Mouse (Mus musculus) lung, embryonic 15.5 days (tissue): ENCODE results near the gene Stk38l. TPM values are rescaled to one million over a fixed set of nuclear protein-coding genes. Genes with fewer than 3 reads are reported as not detected.

Source experiments
- ATAC-seq: fragments of 200-750 bp; cut with Nextera tagmentation; 2 replicates; pipeline ENCODE4 v1.8.0; 2017; ENCODE audit warnings: moderate number of reproducible peaks, borderline replicate concordance; ENCODE audit not compliant: low FRiP score, low TSS enrichment; ENCODE audit errors: extremely low read depth
- H3K27ac ChIP-seq: fragments of 300-500 bp; sonication (generic); 2 replicates; pipeline ENCODE4 v1.5.1; 2015; ENCODE audit warnings: moderate library complexity, mild to moderate bottlenecking, inconsistent platforms
- H3K27me3 ChIP-seq: fragments of 300-500 bp; sonication (generic); 2 replicates; pipeline ENCODE4 v1.6.1; 2015; ENCODE audit warnings: inconsistent platforms
- H3K36me3 ChIP-seq: fragments of 300-500 bp; sonication (generic); 2 replicates; pipeline ENCODE4 v1.6.1; 2015; ENCODE audit warnings: inconsistent platforms
- H3K4me1 ChIP-seq: fragments of 300-500 bp; sonication (generic); 2 replicates; pipeline ENCODE4 v1.6.1; 2015; ENCODE audit warnings: inconsistent platforms
- H3K4me2 ChIP-seq: fragments of 300-500 bp; sonication (generic); 2 replicates; pipeline ENCODE4 v1.6.1; 2015; ENCODE audit warnings: inconsistent platforms, mild to moderate bottlenecking, moderate library complexity
- H3K4me3 ChIP-seq: fragments of 300-500 bp; sonication (generic); 2 replicates; pipeline ENCODE4 v1.5.1; 2015; ENCODE audit warnings: mild to moderate bottlenecking, inconsistent platforms
- H3K9ac ChIP-seq: fragments of 300-500 bp; sonication (generic); 2 replicates; pipeline ENCODE4 v1.6.1; 2015; ENCODE audit warnings: inconsistent platforms
- H3K9me3 ChIP-seq: fragments of 300-500 bp; sonication (generic); 2 replicates; pipeline ENCODE4 v1.6.1; 2016; ENCODE audit warnings: inconsistent platforms
- WGBS: fragments of 180-500 bp; shearing (Covaris S2); methylation state at CpG from one replicate; pipeline ENCODE4 v1.1.7; 2015; 5-methylcytosine and 5-hydroxymethylcytosine counted together
- polyA plus RNA-seq: library from polyadenylated mRNA; unstranded; fragments of >200 nt; fragmentation: Nextera tagmentation; extraction: Ambion mirVana; gene quantifications from 2 replicates; pipeline ENCODE4 v1.2.1, GENCODE M21; 2015

Stk38l gene
- polyA plus RNA-seq, 1 experiment from 2014 or later: 14.8 TPM

GRCm38 (mm10) chr6:146776610-146777389, 52.0 kb downstream of the Stk38l start:
- Histone ChIP-seq H3K4me1 (0 out of 2 replicates have a peak, but pooled peaks cover 7% of the 10 kb centered on the region), H3K27me3 (no peaks in the 10 kb centered on the region), H3K4me3 (no peak overlapping the region), H3K4me2 (no peak overlapping the region), H3K27ac (no peak overlapping the region), H3K36me3 (no peaks in the 10 kb centered on the region), H3K9ac (no peak overlapping the region), H3K9me3 (no peaks in the 10 kb centered on the region)
- ATAC-seq: peak; percentile 80; the same call in 1 of the 2 replicates
- WGBS: 14% methylated on average over 2 of the region's 2 CpGs

DNA sequence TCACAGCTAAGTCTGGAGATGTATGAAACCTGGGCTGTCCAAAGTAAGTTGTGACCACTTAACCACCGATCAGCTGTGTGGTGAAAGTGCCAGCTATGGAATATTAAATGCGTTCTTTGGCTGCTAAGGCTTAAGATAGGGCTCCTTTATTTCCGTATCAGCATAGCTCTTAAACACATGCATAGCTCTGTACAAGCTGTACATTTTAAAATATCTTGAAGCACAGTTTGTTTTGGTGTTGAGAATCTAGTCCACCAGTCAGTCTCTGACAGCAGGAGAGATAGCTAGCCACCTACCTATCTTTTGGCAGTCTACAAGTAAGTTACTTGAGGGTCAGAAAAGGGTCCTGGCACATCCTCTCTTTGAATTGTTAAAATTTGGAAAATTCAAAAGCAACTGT, 53.3 kb downstream of the Stk38l start:
- 82% methylated on average over 3 of the region's 3 CpGs for WGBS
- 0 out of 2 replicates have a peak, but pooled peaks cover 7% of the 10 kb centered on the region for H3K4me1 ChIP-seq
- no peaks in the 10 kb centered on the region for H3K9me3 ChIP-seq
- H3K27ac ChIP-seq: no peak overlapping the region
- no peak overlapping the region for H3K9ac ChIP-seq
- H3K4me2 ChIP-seq: no peak overlapping the region
- H3K27me3 ChIP-seq: no peaks in the 10 kb centered on the region
- ATAC-seq: no peak
- H3K36me3 ChIP-seq: no peaks in the 10 kb centered on the region
- no peak overlapping the region for H3K4me3 ChIP-seq

GRCm38 (mm10) chr6:146781566-146781965, 56.8 kb downstream of the Stk38l start:
- Histone ChIP-seq H3K27ac (no peak overlapping the region), H3K4me1 (0 out of 2 replicates have a peak, but pooled peaks cover 4% of the 10 kb centered on the region), H3K9me3 (no peaks in the 10 kb centered on the region), H3K4me3 (no peak overlapping the region), H3K4me2 (no peak overlapping the region), H3K9ac (no peak overlapping the region), H3K27me3 (no peaks in the 10 kb centered on the region), H3K36me3 (no peaks in the 10 kb centered on the region)
- 74% methylated on average over 3 of the region's 3 CpGs for WGBS
- ATAC-seq: no peak

GRCm38 (mm10) chr6:146793527-146793926, 68.7 kb downstream of the Stk38l start:
- ATAC-seq: no peak
- Histone ChIP-seq H3K9me3 (no peaks in the 10 kb centered on the region), H3K36me3 (no peaks in the 10 kb centered on the region), H3K4me2 (no peak overlapping the region), H3K4me1 (peaks cover 11% of the 10 kb centered on the region), H3K27ac (no peak overlapping the region), H3K27me3 (no peaks in the 10 kb centered on the region; the same call in 1 of the 2 replicates), H3K4me3 (no peak overlapping the region), H3K9ac (no peak overlapping the region)
- WGBS: 69% methylated on average over 3 of the region's 3 CpGs

DNA sequence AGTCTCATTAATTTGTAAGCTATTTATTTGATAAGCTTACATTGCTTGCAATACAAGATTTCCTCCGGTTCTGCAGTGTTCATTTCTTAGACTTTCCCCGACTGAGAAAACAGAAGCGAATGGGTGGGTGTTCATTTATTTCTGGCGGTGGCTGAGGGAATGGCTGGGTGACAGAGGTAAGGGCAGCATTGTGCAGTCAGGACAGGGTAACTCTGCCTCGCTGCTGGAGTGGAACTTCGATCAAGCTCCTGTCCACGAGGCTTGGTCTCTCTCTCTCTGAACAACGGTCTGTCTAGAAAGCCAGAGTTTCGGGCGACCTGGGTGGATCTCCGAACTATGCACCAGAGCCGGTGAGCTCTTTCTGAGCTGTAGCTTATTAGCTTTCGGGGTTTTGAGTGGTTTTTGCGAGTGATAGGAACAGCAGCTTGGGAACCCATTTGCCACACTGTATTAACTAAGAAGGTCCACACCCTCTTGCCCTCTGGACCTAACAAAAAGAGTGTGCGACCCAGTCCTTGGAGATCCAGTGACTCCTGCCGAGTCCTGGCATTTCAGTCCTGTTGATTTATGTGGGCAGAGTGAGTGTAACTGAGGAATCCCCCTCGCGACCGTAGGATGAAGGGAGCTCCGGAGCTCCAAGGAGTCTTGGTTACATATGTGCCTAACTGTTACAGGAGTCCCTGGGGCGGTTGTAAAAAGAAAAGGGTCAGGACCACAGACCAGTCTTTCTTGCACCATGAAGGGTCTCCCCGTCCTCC, 70.5 kb downstream of the Stk38l start:
- Histone ChIP-seq H3K4me1 (peaks cover 11% of the 10 kb centered on the region), H3K4me3 (peak overlapping the region; percentile 55), H3K9me3 (no peaks in the 10 kb centered on the region), H3K4me2 (peak overlapping the region; percentile 92), H3K27me3 (no peaks in the 10 kb centered on the region; the same call in 1 of the 2 replicates), H3K27ac (no peak overlapping the region), H3K9ac (peak overlapping the region; percentile 67), H3K36me3 (no peaks in the 10 kb centered on the region)
- 13% methylated on average over 22 of the region's 22 CpGs for WGBS
- peak; percentile 24; the same call in 1 of the 2 replicates for ATAC-seq

GRCm38 (mm10) chr6:146795924-146796545, 71.2 kb downstream of the Stk38l start, which contains the start of gene Arntl2:
Gene Arntl2, plus strand, starts transcription at chr6:146796055.
- Histone ChIP-seq H3K9me3 (no peaks in the 10 kb centered on the region), H3K27me3 (no peaks in the 10 kb centered on the region; the same call in 1 of the 2 replicates), H3K36me3 (no peaks in the 10 kb centered on the region), H3K27ac (no peak within 1 kb of the TSS), H3K4me1 (peaks cover 11% of the 10 kb centered on the region), H3K4me3 (peak within 1 kb of the TSS; percentile 55), H3K4me2 (peak within 1 kb of the TSS; percentile 92), H3K9ac (peak within 1 kb of the TSS; percentile 67)
- under 1% methylated on average over 36 of the region's 36 CpGs for WGBS
- peak; percentile 99 for ATAC-seq

- Histone ChIP-seq H3K36me3 (no peaks in the 10 kb centered on the region), H3K27ac (no peak overlapping the region), H3K27me3 (no peaks in the 10 kb centered on the region; the same call in 1 of the 2 replicates), H3K9ac (no peak overlapping the region), H3K4me3 (no peak overlapping the region), H3K4me2 (no peak overlapping the region), H3K4me1 (peaks cover 11% of the 10 kb centered on the region), H3K9me3 (no peaks in the 10 kb centered on the region)
- ATAC-seq: no peak
- WGBS: 64% methylated on average over 5 of the region's 5 CpGs
These were observed 72.7 kb downstream of the Stk38l start for GRCm38 (mm10) chr6:146797446-146797845.

DNA sequence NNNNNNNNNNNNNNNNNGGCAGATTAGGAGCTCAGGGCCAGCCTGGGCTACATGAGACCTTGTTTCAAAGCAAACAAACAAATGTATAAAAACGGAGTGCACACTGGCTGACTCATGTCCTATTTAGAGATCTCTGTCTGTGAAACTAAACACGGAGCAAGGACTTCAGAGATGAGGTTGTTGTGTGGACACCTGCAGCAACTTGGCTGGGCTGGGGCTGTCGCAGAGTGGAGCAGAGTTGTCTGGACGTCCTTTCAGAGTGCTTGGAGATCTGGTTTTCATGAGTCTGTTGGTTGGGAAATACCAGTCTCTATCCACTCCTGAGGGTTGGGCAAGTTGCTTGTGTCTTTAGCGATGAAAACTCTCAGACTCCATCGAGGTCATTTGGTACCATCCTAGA, 85.2 kb downstream of the Stk38l start:
- H3K27ac ChIP-seq: no peak overlapping the region
- H3K36me3 ChIP-seq: no peaks in the 10 kb centered on the region
- no peaks in the 10 kb centered on the region for H3K4me1 ChIP-seq
- no peak overlapping the region for H3K4me2 ChIP-seq
- WGBS: 86% methylated on average over 6 of the region's 6 CpGs
- H3K27me3 ChIP-seq: no peaks in the 10 kb centered on the region
- no peaks in the 10 kb centered on the region for H3K9me3 ChIP-seq
- H3K4me3 ChIP-seq: no peak overlapping the region
- H3K9ac ChIP-seq: no peak overlapping the region
- no peak for ATAC-seq

DNA sequence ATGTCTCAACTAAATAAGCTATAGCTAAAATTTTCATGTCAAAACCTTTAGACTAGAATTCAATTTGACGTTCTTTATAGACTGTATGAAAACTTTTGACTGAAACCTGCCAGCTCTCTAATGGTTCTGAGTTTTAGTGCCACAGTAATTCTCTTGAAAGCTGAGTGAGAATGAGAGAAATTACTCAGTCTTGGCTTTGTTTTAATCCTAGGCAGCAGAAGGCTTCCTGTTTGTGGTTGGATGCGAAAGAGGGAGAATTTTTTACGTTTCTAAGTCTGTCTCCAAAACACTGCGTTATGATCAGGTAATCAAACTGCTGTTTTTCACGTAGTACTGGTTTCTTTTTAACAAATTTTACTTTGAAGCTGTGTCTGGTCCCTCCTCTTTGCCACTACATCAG, 88.2 kb downstream of the Stk38l start:
- no peak overlapping the region for H3K4me2 ChIP-seq
- H3K4me3 ChIP-seq: no peak overlapping the region
- H3K36me3 ChIP-seq: no peaks in the 10 kb centered on the region
- 83% methylated on average over 5 of the region's 5 CpGs for WGBS
- H3K4me1 ChIP-seq: no peaks in the 10 kb centered on the region
- H3K27me3 ChIP-seq: no peaks in the 10 kb centered on the region
- no peak overlapping the region for H3K9ac ChIP-seq
- no peaks in the 10 kb centered on the region for H3K9me3 ChIP-seq
- no peak for ATAC-seq
- no peak overlapping the region for H3K27ac ChIP-seq

- H3K9me3 ChIP-seq: no peaks in the 10 kb centered on the region
- H3K27ac ChIP-seq: no peak overlapping the region
- no peak for ATAC-seq
- no peak overlapping the region for H3K4me3 ChIP-seq
- 81% methylated on average over 29 of the region's 29 CpGs for WGBS
- no peaks in the 10 kb centered on the region for H3K27me3 ChIP-seq
- H3K4me2 ChIP-seq: no peak overlapping the region
- no peaks in the 10 kb centered on the region for H3K36me3 ChIP-seq
- H3K4me1 ChIP-seq: no peaks in the 10 kb centered on the region; the same call in 1 of the 2 replicates
- H3K9ac ChIP-seq: no peak overlapping the region
These were observed 95.6 kb downstream of the Stk38l start for GRCm38 (mm10) chr6:146820177-146820965.

DNA sequence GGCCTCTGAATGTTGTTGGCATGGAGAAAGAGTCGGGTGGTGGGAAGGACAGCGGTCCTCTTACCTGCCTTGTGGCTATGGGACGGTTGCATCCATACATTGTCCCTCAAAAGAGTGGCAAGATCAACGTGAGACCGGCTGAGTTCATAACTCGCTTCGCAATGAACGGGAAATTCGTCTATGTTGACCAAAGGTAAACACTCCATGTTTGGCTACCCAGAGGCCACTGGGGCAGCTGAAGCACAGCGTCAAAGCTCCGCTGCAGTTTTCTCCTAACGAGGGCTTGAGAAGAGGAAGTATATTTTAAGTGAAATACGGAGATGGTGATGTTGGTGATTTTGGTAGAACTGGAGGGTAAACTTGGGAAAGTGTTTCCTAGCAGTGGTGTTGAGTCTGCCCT, 97.2 kb downstream of the Stk38l start:
- no peaks in the 10 kb centered on the region for H3K36me3 ChIP-seq
- H3K27me3 ChIP-seq: no peaks in the 10 kb centered on the region
- no peak overlapping the region for H3K27ac ChIP-seq
- H3K9me3 ChIP-seq: no peaks in the 10 kb centered on the region
- H3K9ac ChIP-seq: no peak overlapping the region
- H3K4me3 ChIP-seq: no peak overlapping the region
- WGBS: 58% methylated on average over 13 of the region's 13 CpGs
- peak overlapping the region; percentile 6; the same call in 1 of the 2 replicates for H3K4me2 ChIP-seq
- H3K4me1 ChIP-seq: no peaks in the 10 kb centered on the region; the same call in 1 of the 2 replicates
- no peak for ATAC-seq
